Mouse (Mus musculus) cerebellum, adult 2 months (tissue): Measurements from ENCODE around the gene Palm2. TPM values are rescaled to one million over a fixed set of nuclear protein-coding genes. Genes with fewer than 3 reads are reported as not detected.
A peak's percentile ranks its signal among the peaks of the same experiment; 100 is the strongest.

Experiments
- DNase-seq, 2 experiments: peaks; one replicate each; pipeline ENCODE4 v3.0.0; 2021
- H3K27ac ChIP-seq: fragments of 200-500 bp; 2 replicates; pipeline ENCODE4 v1.5.1; 2012; ENCODE audit warnings: low read length, control low read depth, inconsistent platforms; ENCODE audit not compliant: insufficient read depth
- H3K27me3 ChIP-seq: fragments of 200-500 bp; 2 replicates; pipeline ENCODE4 v1.6.1; 2012; ENCODE audit warnings: inconsistent platforms, mild to moderate bottlenecking, low read length, moderate library complexity; ENCODE audit not compliant: control insufficient read depth, insufficient read depth
- H3K4me1 ChIP-seq: fragments of 200-500 bp; 2 replicates; pipeline ENCODE4 v1.6.1; 2011; ENCODE audit warnings: low read length; ENCODE audit not compliant: control insufficient read depth, insufficient read depth
- H3K4me3 ChIP-seq: fragments of 200-500 bp; replicated peaks from 2 replicates; pipeline ENCODE3; 2011; ENCODE audit warnings: mild to moderate bottlenecking, low read depth, low read length, control low read depth; ENCODE audit not compliant: insufficient read depth
- CTCF ChIP-seq: fragments of 200-500 bp; IDR thresholded peaks from 2 replicates; pipeline ENCODE4 v1.5.1; 2011; ENCODE audit warnings: low read depth, mild to moderate bottlenecking, control low read depth, low read length, moderate library complexity, borderline replicate concordance; ENCODE audit not compliant: insufficient read depth
- POLR2A ChIP-seq: fragments of 200-500 bp; IDR thresholded peaks from 2 replicates; pipeline ENCODE4 v1.6.1; 2011; ENCODE audit warnings: low read length, control low read depth, borderline replicate concordance; ENCODE audit not compliant: insufficient read depth
- WGBS: fragments of 180-500 bp; shearing (Covaris S2); methylation state at CpG from one replicate; pipeline ENCODE4 v1.1.7; 2018; 5-methylcytosine and 5-hydroxymethylcytosine counted together
- polyA plus RNA-seq: library from polyadenylated mRNA; depleted of rRNA; stranded (reverse); fragments of >200 nt; gene quantifications from 2 replicates; pipeline ENCODE4 v1.2.3, GENCODE M21; 2012

Gene Palm2
- polyA plus RNA-seq, 1 experiment = 3.1 TPM

- no peak overlapping the region for H3K27ac ChIP-seq
- no peaks in the 10 kb centered on the region for H3K27me3 ChIP-seq
- H3K4me1 ChIP-seq = peaks cover 3% of the 10 kb centered on the region
- WGBS = 88% methylated on average over 8 of the region's 8 CpGs
- no peak overlapping the region for H3K4me3 ChIP-seq
- DNase-seq = no peak
- TF ChIP-seq CTCF = no peak
- TF ChIP-seq POLR2A = no peak
Measured at GRCm38 (mm10) chr4:57651547-57651946, 217.5 kb downstream of the Palm2 start.

- no peaks in the 10 kb centered on the region for H3K27me3 ChIP-seq
- TF ChIP-seq POLR2A = no peak
- TF ChIP-seq CTCF = no peak
- no peak for DNase-seq
- 90% methylated on average over 5 of the region's 5 CpGs for WGBS
- no peak overlapping the region for H3K4me3 ChIP-seq
- H3K4me1 ChIP-seq = peaks cover 4% of the 10 kb centered on the region
- no peak overlapping the region for H3K27ac ChIP-seq
Measured at GRCm38 (mm10) chr4:57652185-57652904, 218.3 kb downstream of the Palm2 start.

- no peak overlapping the region for H3K27ac ChIP-seq
- no peak for TF ChIP-seq CTCF
- no peak for TF ChIP-seq POLR2A
- 54% methylated on average over 1 of the region's 1 CpGs for WGBS
- H3K27me3 ChIP-seq = no peaks in the 10 kb centered on the region
- no peak for DNase-seq
- H3K4me1 ChIP-seq = peaks cover 14% of the 10 kb centered on the region
- no peak overlapping the region for H3K4me3 ChIP-seq
Measured at GRCm38 (mm10) chr4:57655966-57656365, 221.9 kb downstream of the Palm2 start.

GRCm38 (mm10) chr4:57656388-57656787 is 222.3 kb downstream of the Palm2 start:
- Histone ChIP-seq H3K4me1 (peaks cover 14% of the 10 kb centered on the region), H3K4me3 (no peak overlapping the region), H3K27ac (no peak overlapping the region), H3K27me3 (no peaks in the 10 kb centered on the region)
- peak; percentile 45 to 66 for DNase-seq
- TF ChIP-seq CTCF = no peak
- no peak for TF ChIP-seq POLR2A
- 27% methylated on average over 12 of the region's 12 CpGs for WGBS

- Histone ChIP-seq H3K27ac (no peak overlapping the region), H3K4me1 (peaks cover 14% of the 10 kb centered on the region), H3K4me3 (no peak overlapping the region), H3K27me3 (no peaks in the 10 kb centered on the region)
- 88% methylated on average over 3 of the region's 3 CpGs for WGBS
- no peak for TF ChIP-seq POLR2A
- TF ChIP-seq CTCF = no peak
- DNase-seq = no peak
Measured at GRCm38 (mm10) chr4:57656861-57657260, 222.8 kb downstream of the Palm2 start.

GRCm38 (mm10) chr4:57660470-57660869 is 226.4 kb downstream of the Palm2 start:
- Histone ChIP-seq H3K27me3 (no peaks in the 10 kb centered on the region), H3K4me3 (no peak overlapping the region), H3K27ac (peak overlapping the region; percentile 61; the same call in 1 of the 2 replicates), H3K4me1 (peaks cover 14% of the 10 kb centered on the region)
- no peak for TF ChIP-seq CTCF
- TF ChIP-seq POLR2A = no peak
- peak; percentile 64 to 78 for DNase-seq
- WGBS = 5% methylated on average over 4 of the region's 4 CpGs

GRCm38 (mm10) chr4:57666101-57666500 is 232.1 kb downstream of the Palm2 start:
- WGBS = 51% methylated on average over 3 of the region's 3 CpGs
- Histone ChIP-seq H3K4me3 (no peak overlapping the region), H3K4me1 (peaks cover 3% of the 10 kb centered on the region; the same call in 1 of the 2 replicates), H3K27me3 (no peaks in the 10 kb centered on the region), H3K27ac (no peak overlapping the region)
- no peak for TF ChIP-seq CTCF
- no peak for DNase-seq

- TF ChIP-seq POLR2A (no peak), CTCF (no peak)
- Histone ChIP-seq H3K4me3 (no peak overlapping the region), H3K4me1 (peaks cover 2% of the 10 kb centered on the region; the same call in 1 of the 2 replicates), H3K27ac (no peak overlapping the region), H3K27me3 (no peaks in the 10 kb centered on the region)
- DNase-seq = no peak
- 67% methylated on average over 7 of the region's 7 CpGs for WGBS
Measured at GRCm38 (mm10) chr4:57670813-57671469, 236.9 kb downstream of the Palm2 start.
